Mouse (Mus musculus): Measurements from ENCODE around the gene Polr2c. TPM values are rescaled to one million over a fixed set of nuclear protein-coding genes. Genes with fewer than 3 reads are reported as not detected.

The Polr2c gene
- 118 TPM in 2 replicates for polyA plus RNA-seq (2014; fragmentation: Nextera tagmentation; extraction: Ambion mirVana)

GRCm38 (mm10) chr8:94857346-94858173, at the start of gene Polr2c:
Polr2c (plus strand) TSS chr8:94857450.
- ATAC-seq (ENCODE audit: low read depth) = peak; percentile 82
- Histone ChIP-seq H3K27ac (ENCODE audit: low read depth, low read length) (peak within 1 kb of the TSS; percentile 66), H3K4me3 (ENCODE audit: low read depth, low read length) (peak within 1 kb of the TSS; percentile 97), H3K36me3 (ENCODE audit: control insufficient read depth, insufficient read depth, low read length) (peaks cover 15% of the 10 kb centered on the region), H3K9ac (replicated peaks; ENCODE audit: low read depth, low read length) (peak within 1 kb of the TSS; percentile 91), H3K9me3 (ENCODE audit: control insufficient read depth, low read length) (no peaks in the 10 kb centered on the region), H3K4me2 (ENCODE audit: low read depth, low read length) (peak within 1 kb of the TSS; percentile 89), H3K27me3 (ENCODE audit: control insufficient read depth, insufficient read depth, low read length) (no peaks in the 10 kb centered on the region), H3K4me1 (ENCODE audit: control insufficient read depth, insufficient read depth, low read length) (peaks cover 6% of the 10 kb centered on the region; the same call in 1 of the 2 replicates)
- under 1% methylated on average over 57 of the region's 68 CpGs for WGBS

- no peak overlapping the region for H3K4me2 ChIP-seq (ENCODE audit: low read depth, low read length)
- no peaks in the 10 kb centered on the region for H3K27me3 ChIP-seq (ENCODE audit: control insufficient read depth, insufficient read depth, low read length)
- H3K27ac ChIP-seq (ENCODE audit: low read depth, low read length) = no peak overlapping the region
- no peak overlapping the region for H3K4me3 ChIP-seq (ENCODE audit: low read depth, low read length)
- 0 out of 2 replicates have a peak, but pooled peaks cover 2% of the 10 kb centered on the region for H3K4me1 ChIP-seq (ENCODE audit: control insufficient read depth, insufficient read depth, low read length)
- peak; percentile 21; the same call in 1 of the 2 replicates for ATAC-seq (ENCODE audit: low read depth)
- no peak overlapping the region for H3K9ac ChIP-seq (replicated peaks; ENCODE audit: low read depth, low read length)
- H3K9me3 ChIP-seq (ENCODE audit: control insufficient read depth, low read length) = no peaks in the 10 kb centered on the region
- no peaks in the 10 kb centered on the region for H3K36me3 ChIP-seq (ENCODE audit: control insufficient read depth, insufficient read depth, low read length)
- WGBS = 51% methylated on average over 7 of the region's 7 CpGs
These were observed 49.7 kb upstream of the Polr2c start for GRCm38 (mm10) chr8:94807506-94807905.

DNA sequence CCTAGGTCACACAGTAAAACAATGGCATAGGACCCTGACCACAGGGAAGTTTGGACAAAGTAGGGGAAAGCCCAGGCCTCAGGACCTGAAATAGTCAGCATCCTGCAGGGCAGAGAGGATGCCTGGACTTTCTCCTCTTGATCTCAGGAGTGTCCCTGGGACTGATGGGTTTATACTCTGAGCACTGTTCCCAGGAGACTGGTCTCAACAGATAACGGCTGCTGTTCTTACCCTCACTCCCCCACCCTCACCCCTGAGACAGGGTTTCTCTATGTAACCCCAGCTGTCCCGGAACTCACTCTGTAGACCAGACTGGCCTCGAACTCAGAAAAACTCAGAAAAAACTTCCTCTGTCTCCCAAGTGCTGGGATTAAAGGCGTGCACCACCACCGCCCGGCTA, 48.9 kb upstream of the Polr2c start:
- H3K27ac ChIP-seq (ENCODE audit: low read depth, low read length) = no peak overlapping the region
- H3K36me3 ChIP-seq (ENCODE audit: control insufficient read depth, insufficient read depth, low read length) = no peaks in the 10 kb centered on the region
- no peaks in the 10 kb centered on the region for H3K27me3 ChIP-seq (ENCODE audit: control insufficient read depth, insufficient read depth, low read length)
- H3K4me1 ChIP-seq (ENCODE audit: control insufficient read depth, insufficient read depth, low read length) = 0 out of 2 replicates have a peak, but pooled peaks cover 4% of the 10 kb centered on the region
- no peak overlapping the region for H3K4me2 ChIP-seq (ENCODE audit: low read depth, low read length)
- no peaks in the 10 kb centered on the region for H3K9me3 ChIP-seq (ENCODE audit: control insufficient read depth, low read length)
- no peak for ATAC-seq (ENCODE audit: low read depth)
- WGBS = 84% methylated on average over 6 of the region's 6 CpGs
- H3K4me3 ChIP-seq (ENCODE audit: low read depth, low read length) = no peak overlapping the region
- H3K9ac ChIP-seq (replicated peaks; ENCODE audit: low read depth, low read length) = no peak overlapping the region

- Histone ChIP-seq H3K27ac (ENCODE audit: low read depth, low read length) (no peak within 1 kb of the TSS), H3K9ac (replicated peaks; ENCODE audit: low read depth, low read length) (no peak within 1 kb of the TSS), H3K4me2 (ENCODE audit: low read depth, low read length) (no peak within 1 kb of the TSS), H3K27me3 (ENCODE audit: control insufficient read depth, insufficient read depth, low read length) (no peaks in the 10 kb centered on the region), H3K4me1 (ENCODE audit: control insufficient read depth, insufficient read depth, low read length) (0 out of 2 replicates have a peak, but pooled peaks cover 4% of the 10 kb centered on the region), H3K9me3 (ENCODE audit: control insufficient read depth, low read length) (no peaks in the 10 kb centered on the region), H3K36me3 (ENCODE audit: control insufficient read depth, insufficient read depth, low read length) (no peaks in the 10 kb centered on the region), H3K4me3 (ENCODE audit: low read depth, low read length) (no peak within 1 kb of the TSS)
- 80% methylated on average over 3 of the region's 3 CpGs for WGBS
- ATAC-seq (ENCODE audit: low read depth) = no peak
These were observed 47.1 kb upstream of the Polr2c start, which contains the start of gene Ccl17 for GRCm38 (mm10) chr8:94810153-94810552. Ccl17 (plus strand) TSS chr8:94810453.

DNA sequence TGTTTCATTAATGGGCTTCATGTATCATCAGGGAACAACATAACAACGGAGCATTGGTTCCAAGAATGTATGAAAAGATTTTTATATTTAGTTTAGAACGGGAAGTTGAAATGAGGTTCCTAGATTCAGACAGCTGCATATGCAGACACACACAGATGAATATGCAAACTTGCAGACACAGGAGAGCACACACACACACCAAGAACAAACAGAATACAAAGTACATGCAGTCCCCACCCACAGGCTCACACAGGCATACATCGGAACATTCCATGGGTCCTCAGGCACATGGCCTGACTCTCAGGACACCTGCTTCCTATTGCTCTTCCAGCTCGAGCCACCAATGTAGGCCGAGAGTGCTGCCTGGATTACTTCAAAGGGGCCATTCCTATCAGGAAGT, 46.4 kb upstream of the Polr2c start:
- H3K27me3 ChIP-seq (ENCODE audit: control insufficient read depth, insufficient read depth, low read length) = no peaks in the 10 kb centered on the region

GRCm38 (mm10) chr8:94811654-94812053, 45.6 kb upstream of the Polr2c start:
- Histone ChIP-seq H3K9ac (replicated peaks; ENCODE audit: low read depth, low read length) (no peak overlapping the region), H3K4me2 (ENCODE audit: low read depth, low read length) (no peak overlapping the region), H3K4me1 (ENCODE audit: control insufficient read depth, insufficient read depth, low read length) (0 out of 2 replicates have a peak, but pooled peaks cover 4% of the 10 kb centered on the region), H3K27me3 (ENCODE audit: control insufficient read depth, insufficient read depth, low read length) (no peaks in the 10 kb centered on the region), H3K36me3 (ENCODE audit: control insufficient read depth, insufficient read depth, low read length) (no peaks in the 10 kb centered on the region), H3K4me3 (ENCODE audit: low read depth, low read length) (no peak overlapping the region), H3K9me3 (ENCODE audit: control insufficient read depth, low read length) (no peaks in the 10 kb centered on the region), H3K27ac (ENCODE audit: low read depth, low read length) (no peak overlapping the region)
- WGBS = 80% methylated on average over 6 of the region's 6 CpGs
- ATAC-seq (ENCODE audit: low read depth) = no peak

More for the DNA sequence above, 46.4 kb upstream of the Polr2c start:
- Histone ChIP-seq H3K36me3 (ENCODE audit: control insufficient read depth, insufficient read depth, low read length) (no peaks in the 10 kb centered on the region), H3K4me3 (ENCODE audit: low read depth, low read length) (no peak overlapping the region), H3K4me2 (ENCODE audit: low read depth, low read length) (no peak overlapping the region), H3K9me3 (ENCODE audit: control insufficient read depth, low read length) (no peaks in the 10 kb centered on the region), H3K4me1 (ENCODE audit: control insufficient read depth, insufficient read depth, low read length) (0 out of 2 replicates have a peak, but pooled peaks cover 4% of the 10 kb centered on the region), H3K27ac (ENCODE audit: low read depth, low read length) (no peak overlapping the region), H3K9ac (replicated peaks; ENCODE audit: low read depth, low read length) (no peak overlapping the region)
- 91% methylated on average over 5 of the region's 5 CpGs for WGBS
- no peak for ATAC-seq (ENCODE audit: low read depth)

DNA sequence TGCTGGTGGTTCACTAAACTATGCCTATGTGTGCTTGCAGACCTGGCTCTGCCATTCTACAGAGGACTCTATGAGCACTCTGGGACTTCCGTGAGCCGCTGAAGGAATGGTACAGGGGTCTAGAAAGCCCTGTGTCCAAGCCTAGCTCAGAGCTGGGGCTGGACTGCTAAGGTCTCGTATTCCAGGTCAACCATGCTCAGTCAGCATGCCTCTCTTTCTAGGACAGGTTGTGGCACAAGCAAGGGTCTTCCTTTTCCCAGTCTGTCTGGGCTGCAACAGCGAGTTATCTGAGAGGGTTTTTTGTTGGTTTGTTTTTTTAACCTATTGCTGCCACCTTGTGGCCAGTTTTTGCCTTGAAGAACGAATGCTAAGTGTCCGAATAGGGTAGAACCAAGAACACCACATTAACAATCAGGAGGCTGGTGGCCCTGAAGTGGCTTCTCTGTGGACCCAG, 44.6 kb upstream of the Polr2c start:
- H3K9ac ChIP-seq (replicated peaks; ENCODE audit: low read depth, low read length) = peak overlapping the region; percentile 47
- 27% methylated on average over 6 of the region's 6 CpGs for WGBS
- H3K4me1 ChIP-seq (ENCODE audit: control insufficient read depth, insufficient read depth, low read length) = 0 out of 2 replicates have a peak, but pooled peaks cover 4% of the 10 kb centered on the region
- H3K4me2 ChIP-seq (ENCODE audit: low read depth, low read length) = peak overlapping the region; percentile 33; the same call in 1 of the 2 replicates
- ATAC-seq (ENCODE audit: low read depth) = peak; percentile 67
- H3K36me3 ChIP-seq (ENCODE audit: control insufficient read depth, insufficient read depth, low read length) = no peaks in the 10 kb centered on the region
- H3K27me3 ChIP-seq (ENCODE audit: control insufficient read depth, insufficient read depth, low read length) = no peaks in the 10 kb centered on the region
- no peak overlapping the region for H3K4me3 ChIP-seq (ENCODE audit: low read depth, low read length)
- no peaks in the 10 kb centered on the region for H3K9me3 ChIP-seq (ENCODE audit: control insufficient read depth, low read length)
- 0 out of 2 replicates have a peak overlapping the region, but pooled peaks have one; percentile 34 for H3K27ac ChIP-seq (ENCODE audit: low read depth, low read length)

DNA sequence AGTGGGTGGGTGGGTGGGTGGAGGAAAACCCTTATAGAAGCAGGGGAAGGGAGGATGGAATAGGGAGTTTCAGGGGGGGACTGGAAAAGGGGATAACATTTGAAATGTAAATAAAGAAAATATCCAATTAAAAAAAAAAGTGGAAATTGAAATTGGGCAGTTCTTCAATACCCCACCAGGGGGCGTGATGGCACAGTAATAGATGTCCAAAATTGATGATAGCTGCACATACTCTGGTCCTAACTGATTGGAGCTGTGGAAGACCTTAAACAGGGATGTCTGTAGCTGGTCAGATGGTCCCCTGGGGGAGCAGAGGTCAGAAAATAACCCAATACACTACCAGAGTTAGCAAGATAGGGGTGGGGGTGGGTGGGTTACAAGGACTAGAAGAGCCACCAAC, 42.7 kb upstream of the Polr2c start:
- Histone ChIP-seq H3K4me2 (ENCODE audit: low read depth, low read length) (no peak overlapping the region), H3K27me3 (ENCODE audit: control insufficient read depth, insufficient read depth, low read length) (no peaks in the 10 kb centered on the region), H3K4me1 (ENCODE audit: control insufficient read depth, insufficient read depth, low read length) (0 out of 2 replicates have a peak, but pooled peaks cover 4% of the 10 kb centered on the region), H3K9me3 (ENCODE audit: control insufficient read depth, low read length) (no peaks in the 10 kb centered on the region), H3K9ac (replicated peaks; ENCODE audit: low read depth, low read length) (no peak overlapping the region), H3K36me3 (ENCODE audit: control insufficient read depth, insufficient read depth, low read length) (no peaks in the 10 kb centered on the region), H3K4me3 (ENCODE audit: low read depth, low read length) (no peak overlapping the region), H3K27ac (ENCODE audit: low read depth, low read length) (no peak overlapping the region)
- no peak for ATAC-seq (ENCODE audit: low read depth)
- WGBS = 0% methylated on average over 1 of the region's 1 CpGs

GRCm38 (mm10) chr8:94817933-94818332, 39.3 kb upstream of the Polr2c start:
- Histone ChIP-seq H3K9me3 (ENCODE audit: control insufficient read depth, low read length) (no peaks in the 10 kb centered on the region), H3K4me1 (ENCODE audit: control insufficient read depth, insufficient read depth, low read length) (no peaks in the 10 kb centered on the region), H3K27me3 (ENCODE audit: control insufficient read depth, insufficient read depth, low read length) (no peaks in the 10 kb centered on the region), H3K27ac (ENCODE audit: low read depth, low read length) (no peak overlapping the region), H3K4me2 (ENCODE audit: low read depth, low read length) (no peak overlapping the region), H3K36me3 (ENCODE audit: control insufficient read depth, insufficient read depth, low read length) (peaks cover 3% of the 10 kb centered on the region; the same call in 1 of the 2 replicates), H3K9ac (replicated peaks; ENCODE audit: low read depth, low read length) (no peak overlapping the region), H3K4me3 (ENCODE audit: low read depth, low read length) (no peak overlapping the region)
- no peak for ATAC-seq (ENCODE audit: low read depth)
- 93% methylated on average over 11 of the region's 11 CpGs for WGBS

Data from neural tube, embryonic 14.5 days (tissue).